Mouse (Mus musculus) CH12.LX (cell line): ENCODE results near the gene Hacl1. TPM values are rescaled to one million over a fixed set of nuclear protein-coding genes. Genes with fewer than 3 reads are reported as not detected.

Source experiments
- DNase-seq: peaks from one replicate; pipeline ENCODE4 v3.0.0-alpha.2; 2013; ENCODE audit errors: extremely low read depth
- H3K27ac ChIP-seq: 2 replicates; pipeline ENCODE4 v1.5.1; 2012; ENCODE audit warnings: low read depth, mild to moderate bottlenecking, control low read depth, moderate library complexity; ENCODE audit not compliant: insufficient read depth
- H3K27me3 ChIP-seq: replicated peaks from 2 replicates; pipeline ENCODE3; 2012; ENCODE audit warnings: inconsistent platforms
- H3K36me3 ChIP-seq, 2 experiments: replicated peaks in 1 of 2; 2 replicates each; pipeline versions ENCODE3 to v1.6.1; 2012; ENCODE audit warnings: inconsistent platforms in 1 of 2, low read length in 1 of 2, mild to moderate bottlenecking in 1 of 2, mixed read lengths in 1 of 2, moderate library complexity in 1 of 2; ENCODE audit not compliant: control insufficient read depth in 1 of 2, insufficient read depth in 1 of 2
- H3K4me1 ChIP-seq, 2 experiments: 2 replicates each; pipeline ENCODE4 v1.6.1; 2012; ENCODE audit warnings: inconsistent platforms in 1 of 2, moderate library complexity in 1 of 2; ENCODE audit not compliant: insufficient read depth in 2 of 2, control insufficient read depth in 1 of 2
- H3K4me2 ChIP-seq: 2 replicates; pipeline ENCODE4 v1.6.1; 2012; ENCODE audit warnings: low read depth, mild to moderate bottlenecking, control low read depth; ENCODE audit not compliant: poor library complexity, insufficient read depth, severe bottlenecking
- H3K4me3 ChIP-seq, 3 experiments: fragments of 150-350 bp in 1 of 3; sonication (generic) in 1 of 3; replicated peaks in 1 of 3; 2 replicates each; pipeline versions ENCODE3 to v1.5.1; 2011 to 2012; ENCODE audit warnings: low read depth in 2 of 3, low read length in 2 of 3, mild to moderate bottlenecking in 2 of 3, moderate library complexity in 2 of 3, control low read depth in 1 of 3, improper control_type of control experiment in 1 of 3, inconsistent platforms in 1 of 3, mixed read lengths in 1 of 3; ENCODE audit not compliant: poor library complexity in 1 of 3
- H3K79me2 ChIP-seq: replicated peaks from 2 replicates; pipeline ENCODE4 v1.6.1; 2012; ENCODE audit warnings: mild to moderate bottlenecking, moderate library complexity; ENCODE audit not compliant: control insufficient read depth, poor library complexity, insufficient read depth, severe bottlenecking; ENCODE audit errors: extremely low read depth
- H3K9ac ChIP-seq: 2 replicates; pipeline ENCODE4 v1.6.1; 2012; ENCODE audit warnings: low read depth, mild to moderate bottlenecking, control low read depth, moderate library complexity; ENCODE audit not compliant: insufficient read depth
- H3K9me3 ChIP-seq: replicated peaks from 2 replicates; pipeline ENCODE3; 2012; ENCODE audit warnings: low read length, inconsistent platforms, mixed read lengths
- ELF1 ChIP-seq: IDR thresholded peaks from 2 replicates; pipeline ENCODE4 v1.6.1; 2014; ENCODE audit warnings: low read depth, mild to moderate bottlenecking, inconsistent platforms, low read length, improper control_type of control experiment
- ETS1 ChIP-seq: conservative IDR thresholded peaks from 2 replicates; pipeline ENCODE4 v1.6.1; 2012; ENCODE audit warnings: low read depth, mild to moderate bottlenecking, inconsistent platforms, low read length, improper control_type of control experiment, moderate library complexity
- IRF4 ChIP-seq: IDR thresholded peaks from 2 replicates; pipeline ENCODE4 v1.6.1; 2014; ENCODE audit warnings: low read depth, mild to moderate bottlenecking, inconsistent platforms, low read length, improper control_type of control experiment
- JUND ChIP-seq: conservative IDR thresholded peaks from 2 replicates; pipeline ENCODE4 v1.6.1; 2011; ENCODE audit warnings: low read depth, low read length, improper control_type of control experiment
- KAT2A ChIP-seq: IDR thresholded peaks from 2 replicates; pipeline ENCODE4 v1.6.1; 2012; ENCODE audit warnings: low read length, improper control_type of control experiment, inconsistent platforms; ENCODE audit not compliant: insufficient replicate concordance
- MAX ChIP-seq: IDR thresholded peaks from 2 replicates; pipeline ENCODE4 v1.6.1; 2011; ENCODE audit warnings: low read length, improper control_type of control experiment
- MAZ ChIP-seq: IDR thresholded peaks from 2 replicates; pipeline ENCODE4 v1.6.1; 2012; ENCODE audit warnings: low read depth, mild to moderate bottlenecking, inconsistent platforms, low read length, improper control_type of control experiment, moderate library complexity
- NELFE ChIP-seq: IDR thresholded peaks from 2 replicates; pipeline ENCODE4 v1.6.1; 2011; ENCODE audit warnings: low read depth, low read length, improper control_type of control experiment
- PAX5 ChIP-seq: IDR thresholded peaks from 2 replicates; pipeline ENCODE4 v1.6.1; 2012; ENCODE audit warnings: low read length, inconsistent platforms, mixed read lengths
- POLR2AphosphoS2 ChIP-seq: IDR thresholded peaks from 2 replicates; pipeline ENCODE4 v1.6.1; 2011; ENCODE audit warnings: low read depth, low read length, improper control_type of control experiment
- RCOR1 ChIP-seq: conservative IDR thresholded peaks from 2 replicates; pipeline ENCODE4 v1.6.1; 2012; ENCODE audit warnings: low read depth, mild to moderate bottlenecking, inconsistent platforms, low read length, improper control_type of control experiment
- USF1 ChIP-seq: IDR thresholded peaks from 2 replicates; pipeline ENCODE4 v1.6.1; 2014; ENCODE audit warnings: low read depth, mild to moderate bottlenecking, inconsistent platforms, low read length, improper control_type of control experiment
- ZKSCAN1 ChIP-seq: IDR thresholded peaks from 2 replicates; pipeline ENCODE4 v1.6.1; 2012; ENCODE audit warnings: low read depth, inconsistent platforms, low read length, improper control_type of control experiment, borderline replicate concordance
- ZMIZ1 ChIP-seq: IDR thresholded peaks from 2 replicates; pipeline ENCODE4 v1.6.1; 2012; ENCODE audit warnings: low read depth, mild to moderate bottlenecking, inconsistent platforms, low read length, improper control_type of control experiment
- dilution Hi-C: fragments of 300-500 bp; cut with MboI; formaldehyde crosslinking; loops from 2 replicates; pipeline ENCODE4 v1.14.3; 2020; ENCODE audit warnings: low sequenced_read_pairs; ENCODE audit not compliant: extremely low pct_unique_long_range_greater_than_20kb, extremely low pct_ligation_motif_present
- in situ Hi-C: fragments of 300-500 bp; cut with MboI; formaldehyde crosslinking; loops from 3 replicates; pipeline ENCODE4 v1.14.3; 2019; ENCODE audit warnings: low sequenced_read_pairs, low pct_ligation_motif_present, low pct_unique_long_range_greater_than_20kb, mixed read lengths
- polyA plus RNA-seq: library from polyadenylated mRNA; unstranded; fragments of >175 nt; gene quantifications from 2 replicates; pipeline ENCODE4 v1.2.1, GENCODE M21; 2012; ENCODE audit warnings: low read depth; ENCODE audit not compliant: insufficient read length
- total RNA-seq, 2 experiments: library from RNA; depleted of rRNA; stranded (reverse); fragments of 300-350 nt in 1 of 2; fragments of >200 nt in 1 of 2; gene quantifications; 2 replicates each; pipeline ENCODE4 v1.2.3; 2012 to 2014

Hacl1 gene
- total and polyA plus RNA-seq, 3 experiments: 13.6 to 22.6 (median 20.2) TPM

DNA sequence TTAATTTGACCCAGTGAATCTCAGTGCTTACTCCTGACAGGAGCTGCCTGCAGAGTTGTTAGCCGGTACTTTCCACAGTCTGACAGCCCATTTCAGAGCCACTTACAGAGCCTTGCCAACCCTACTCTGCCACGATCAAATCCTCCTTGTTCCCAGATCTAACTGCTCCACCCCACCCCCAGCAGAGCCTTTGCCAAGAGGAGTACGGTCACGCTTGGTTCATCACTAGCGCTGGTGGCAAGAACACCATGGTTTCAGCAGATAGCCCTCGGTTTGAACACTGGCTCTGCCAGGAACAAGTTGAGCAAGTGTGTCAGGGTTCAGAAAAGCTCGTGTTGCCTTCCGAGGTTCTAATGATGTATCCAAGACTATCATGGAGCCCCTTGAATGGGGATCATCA lies 54.6 kb downstream of the Hacl1 start:
- no peak for DNase-seq
- no peaks in the 10 kb centered on the region; a peak in 1 of 4 replicates for H3K4me1 ChIP-seq
- H3K27ac ChIP-seq: no peak overlapping the region
- in situ Hi-C loops: no loop called here
- no peaks in the 10 kb centered on the region for H3K36me3 ChIP-seq
- H3K9me3 ChIP-seq: no peaks in the 10 kb centered on the region
- H3K4me2 ChIP-seq: no peak overlapping the region
- TF ChIP-seq MAX: no peak
- no peak for TF ChIP-seq ZKSCAN1
- no peak for TF ChIP-seq USF1
- no peak for TF ChIP-seq ETS1
- no peak for TF ChIP-seq POLR2AphosphoS2
- TF ChIP-seq RCOR1: no peak
- no peak for TF ChIP-seq IRF4
- no peak for TF ChIP-seq MAZ
- no peak for TF ChIP-seq ELF1
- TF ChIP-seq, all 38 proteins: peak for 0
- dilution Hi-C loops: no loop called here
- H3K4me3 ChIP-seq: no peak overlapping the region
- H3K27me3 ChIP-seq: no peaks in the 10 kb centered on the region
- H3K79me2 ChIP-seq: no peaks in the 10 kb centered on the region
- H3K9ac ChIP-seq: no peak overlapping the region

DNA sequence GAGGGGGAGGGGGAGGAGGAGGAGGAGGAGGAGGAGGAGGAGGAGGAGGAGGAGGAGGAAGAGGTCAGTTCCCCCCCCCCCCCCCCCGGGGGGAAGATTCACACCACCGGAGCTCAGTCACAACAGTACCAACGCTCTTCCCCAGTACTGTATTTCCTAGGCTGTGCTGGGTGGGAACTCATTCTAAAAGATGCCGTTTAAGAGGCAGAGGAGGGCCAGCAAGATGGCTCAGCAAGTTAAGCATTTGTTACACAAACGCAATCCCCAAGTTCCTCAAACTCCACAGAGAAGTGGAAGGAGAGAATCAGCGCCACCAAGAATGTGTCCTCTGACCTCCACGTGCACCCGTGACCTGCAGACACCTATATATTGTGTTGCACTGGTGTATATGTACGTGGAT lies 58.0 kb downstream of the Hacl1 start:
- H3K9ac ChIP-seq: no peak overlapping the region
- TF ChIP-seq KAT2A (no peak), PAX5 (no peak), ZMIZ1 (no peak), MAZ (no peak), NELFE (no peak), JUND (no peak), RCOR1 (no peak), MAX (no peak)
- peaks cover 5% of the 10 kb centered on the region for H3K9me3 ChIP-seq
- in situ Hi-C loops: no loop called here
- no peaks in the 10 kb centered on the region for H3K79me2 ChIP-seq
- no peaks in the 10 kb centered on the region; a peak in 1 of 4 replicates for H3K4me1 ChIP-seq
- dilution Hi-C loops: no loop called here
- H3K4me3 ChIP-seq: no peak overlapping the region
- H3K36me3 ChIP-seq: peaks cover 0 to 3% of the 10 kb centered on the region in 2 experiments
- no peak overlapping the region for H3K4me2 ChIP-seq
- no peak for DNase-seq
- H3K27me3 ChIP-seq: no peaks in the 10 kb centered on the region
- H3K27ac ChIP-seq: no peak overlapping the region
